Mouse (Mus musculus): ENCODE data around the gene Csf3r.

- TF ChIP-seq CTCF (IDR thresholded peaks at IDR 0.05; ENCODE audit: control insufficient read depth, insufficient read depth, low read length) (no peak), POLR2A (IDR thresholded peaks at IDR 0.05; ENCODE audit: borderline replicate concordance, control insufficient read depth, low read depth, low read length) (no peak)
These were observed 4.7 kb downstream of the Csf3r start for GRCm38 (mm10) chr4:126029042-126029441.
